Mouse (Mus musculus) liver, embryonic 11.5 days (tissue): ENCODE results near the gene Otud7b. TPM values are rescaled to one million over a fixed set of nuclear protein-coding genes. Genes with fewer than 3 reads are reported as not detected.
A peak's percentile ranks its signal among the peaks of the same experiment; 100 is the strongest.
"Not testable (repeated sequence)": the region's sequence is repeated elsewhere in the genome, so short reads cannot be mapped to it uniquely, and the experiment has no call there.

Experiments used
- ATAC-seq: fragments of 200-750 bp; cut with Nextera tagmentation; replicated peaks from 2 replicates; pipeline ENCODE4 v1.8.0; 2017; ENCODE audit warnings: moderate number of reproducible peaks, mild to moderate bottlenecking, moderate TSS enrichment, moderate library complexity; ENCODE audit not compliant: low FRiP score
- DNase-seq: peaks from one replicate; pipeline ENCODE4 v3.0.0-alpha.2; 2017; ENCODE audit warnings: low spot score
- H3K27ac ChIP-seq: fragments of 300-500 bp; sonication (generic); 2 replicates; pipeline ENCODE4 v1.5.1; 2014; ENCODE audit warnings: mild to moderate bottlenecking, low read depth, low read length, control low read depth
- H3K27me3 ChIP-seq: fragments of 300-500 bp; sonication (generic); replicated peaks from 2 replicates; pipeline ENCODE4 v1.6.1; 2014; ENCODE audit warnings: low read length, mixed read lengths; ENCODE audit not compliant: control insufficient read depth, insufficient read depth
- H3K36me3 ChIP-seq: fragments of 300-500 bp; sonication (generic); 2 replicates; pipeline ENCODE4 v1.6.1; 2014; ENCODE audit warnings: mild to moderate bottlenecking, low read length, moderate library complexity, mixed read lengths; ENCODE audit not compliant: control insufficient read depth, insufficient read depth
- H3K4me1 ChIP-seq: fragments of 300-500 bp; sonication (generic); replicated peaks from 2 replicates; pipeline ENCODE4 v1.6.1; 2014; ENCODE audit warnings: low read length, mixed read lengths; ENCODE audit not compliant: control insufficient read depth, insufficient read depth
- H3K4me2 ChIP-seq: fragments of 300-500 bp; sonication (generic); 2 replicates; pipeline ENCODE4 v1.6.1; 2014; ENCODE audit warnings: mild to moderate bottlenecking, control low read depth, moderate library complexity
- H3K4me3 ChIP-seq: fragments of 300-500 bp; sonication (generic); 2 replicates; pipeline ENCODE4 v1.5.1; 2014; ENCODE audit warnings: low read depth, low read length, control low read depth
- H3K9ac ChIP-seq: fragments of 300-500 bp; sonication (generic); 2 replicates; pipeline ENCODE4 v1.6.1; 2014; ENCODE audit warnings: low read depth, low read length, control low read depth
- H3K9me3 ChIP-seq: fragments of 300-500 bp; sonication (generic); 2 replicates; pipeline ENCODE4 v1.6.1; 2016; ENCODE audit warnings: low read length, inconsistent platforms, mixed read lengths; ENCODE audit not compliant: control insufficient read depth
- WGBS: fragments of 180-500 bp; shearing (Covaris S2); extraction: QIAGEN DNeasy Blood & Tissue Kit; methylation state at CpG from one replicate; pipeline ENCODE4 v1.1.7; 2014; 5-methylcytosine and 5-hydroxymethylcytosine counted together
- polyA plus RNA-seq: library from polyadenylated mRNA; unstranded; fragments of >200 nt; fragmentation: Nextera tagmentation; extraction: Ambion mirVana; gene quantifications from 2 replicates; pipeline ENCODE4 v1.2.1, GENCODE M21; 2014

Otud7b gene
- polyA plus RNA-seq, 1 experiment from 2014 or later: 7.1 TPM

DNA sequence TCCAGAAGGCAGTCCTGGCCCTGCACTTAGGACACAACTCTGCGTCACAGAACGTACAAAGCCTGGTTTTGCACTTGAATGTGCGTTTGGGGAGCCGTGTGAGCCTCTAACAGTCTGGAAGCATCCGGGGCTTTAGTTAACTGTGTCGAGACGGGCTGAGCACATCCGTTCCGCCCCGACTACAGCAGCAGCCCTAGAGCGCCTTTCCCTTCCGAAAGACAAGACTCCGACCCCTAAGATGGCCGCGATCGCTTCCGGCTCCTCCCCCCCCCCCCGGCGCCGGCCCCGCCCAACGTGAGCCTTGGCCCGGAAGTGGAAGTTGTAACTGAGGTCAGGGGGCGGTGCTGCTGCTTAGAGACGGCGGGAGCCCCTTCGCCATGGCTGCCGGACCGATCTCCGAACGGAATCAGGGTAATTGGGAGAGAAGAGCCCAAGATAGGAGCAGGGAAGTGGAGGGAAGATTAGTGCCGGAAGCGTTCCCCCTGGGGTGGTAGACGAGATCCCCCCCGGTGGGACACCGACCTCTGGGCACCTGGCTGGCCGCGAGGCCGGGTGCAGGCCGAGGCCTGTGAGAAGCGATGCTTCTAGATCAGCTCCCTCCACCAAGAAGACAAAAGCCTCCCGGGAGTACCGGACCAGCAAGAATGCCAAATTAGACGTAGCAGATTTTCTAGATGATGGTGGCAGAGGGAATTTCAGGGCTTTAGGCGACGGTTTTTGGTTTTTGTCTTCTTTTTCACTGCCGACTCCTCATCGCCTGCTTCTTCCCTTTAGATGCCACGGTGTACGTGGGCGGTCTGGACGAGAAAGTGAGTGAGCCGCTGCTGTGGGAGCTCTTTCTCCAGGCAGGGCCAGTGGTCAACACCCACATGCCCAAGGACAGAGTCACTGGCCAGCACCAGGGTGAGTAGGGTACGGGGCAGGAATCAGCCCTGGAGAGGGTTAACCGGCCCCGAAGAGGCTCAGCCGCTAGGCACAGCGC, 68.2 kb downstream of the Otud7b start, which contains the start of gene Sf3b4:
Sf3b4 (plus strand) TSS at position 136 of the 982 bp plus-strand sequence.
- Histone ChIP-seq H3K4me1 (peaks cover 19% of the 10 kb centered on the region), H3K36me3 (peaks cover 30% of the 10 kb centered on the region)

GRCm38 (mm10) chr3:96173185-96173584, 68.9 kb downstream of the Otud7b start:
- ATAC-seq: no peak
- H3K4me3 ChIP-seq: peak overlapping the region; percentile 87
- peak overlapping the region; percentile 95; the same call in 1 of the 2 replicates for H3K27ac ChIP-seq
- 32% methylated on average over 7 of the region's 7 CpGs for WGBS
- H3K9me3 ChIP-seq: no peaks in the 10 kb centered on the region
- no peak for DNase-seq
- peak overlapping the region; percentile 95 for H3K4me2 ChIP-seq
- H3K9ac ChIP-seq: peak overlapping the region; percentile 96
- peaks cover 33% of the 10 kb centered on the region for H3K36me3 ChIP-seq
- peaks cover 19% of the 10 kb centered on the region for H3K4me1 ChIP-seq
- H3K27me3 ChIP-seq: no peaks in the 10 kb centered on the region

More for the DNA sequence above, 68.2 kb downstream of the Otud7b start, which contains the start of gene Sf3b4:
- H3K27me3 ChIP-seq: no peaks in the 10 kb centered on the region
- peak; percentile 91 for ATAC-seq
- no peaks in the 10 kb centered on the region for H3K9me3 ChIP-seq
- under 1% methylated on average over 58 of the region's 58 CpGs for WGBS
- peak within 1 kb of the TSS; percentile 87 for H3K4me3 ChIP-seq
- H3K9ac ChIP-seq: peak within 1 kb of the TSS; percentile 96
- peak; percentile 97 for DNase-seq
- peak within 1 kb of the TSS; percentile 95 for H3K27ac ChIP-seq
- peak within 1 kb of the TSS; percentile 95 for H3K4me2 ChIP-seq

- H3K27me3 ChIP-seq, ATAC-seq, DNase-seq, H3K27ac ChIP-seq, H3K9me3 ChIP-seq: not testable (repeated sequence)
- Histone ChIP-seq H3K36me3 (peaks cover 29% of the 10 kb centered on the region), H3K4me1 (peaks cover 19% of the 10 kb centered on the region), H3K4me3 (peak overlapping the region; percentile 34), H3K9ac (0 out of 2 replicates have a peak overlapping the region, but pooled peaks have one; percentile 13), H3K4me2 (peak overlapping the region; percentile 95)
- WGBS: 83% methylated on average over 4 of the region's 4 CpGs
These were observed 69.7 kb downstream of the Otud7b start for GRCm38 (mm10) chr3:96174042-96174441.

GRCm38 (mm10) chr3:96175251-96175650, 70.9 kb downstream of the Otud7b start:
- 87% methylated on average over 6 of the region's 6 CpGs for WGBS
- Histone ChIP-seq H3K4me1 (peaks cover 19% of the 10 kb centered on the region), H3K36me3 (peaks cover 29% of the 10 kb centered on the region), H3K9ac (no peak overlapping the region), H3K9me3 (no peaks in the 10 kb centered on the region), H3K27ac (no peak overlapping the region), H3K4me2 (no peak overlapping the region), H3K27me3 (no peaks in the 10 kb centered on the region), H3K4me3 (no peak overlapping the region)
- ATAC-seq (no peak), DNase-seq (no peak)

DNA sequence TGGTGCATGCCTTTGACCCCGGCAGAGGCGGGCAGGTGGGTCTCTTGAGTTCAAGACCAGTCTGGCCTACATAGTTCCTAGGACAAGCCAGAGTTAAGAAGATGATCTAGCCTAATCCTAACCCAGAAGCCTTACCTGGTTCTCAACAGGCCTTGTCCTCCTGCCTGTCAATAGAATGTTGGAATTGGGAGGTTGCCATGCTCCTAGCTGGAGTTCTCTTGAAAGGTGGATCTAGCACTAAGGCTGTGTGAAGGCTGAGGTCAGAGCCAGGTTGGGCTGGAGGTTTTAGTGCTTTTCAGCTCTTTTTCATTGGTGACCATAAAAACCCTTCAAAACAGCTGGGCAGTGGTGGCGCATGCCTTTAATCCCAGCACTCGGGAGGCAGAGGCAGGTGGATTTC, 74.1 kb downstream of the Otud7b start:
- no peak overlapping the region for H3K27ac ChIP-seq
- no peaks in the 10 kb centered on the region for H3K27me3 ChIP-seq
- no peak overlapping the region for H3K9ac ChIP-seq
- H3K4me1 ChIP-seq: peaks cover 31% of the 10 kb centered on the region
- H3K36me3 ChIP-seq: peaks cover 29% of the 10 kb centered on the region
- WGBS: 90% methylated on average over 4 of the region's 4 CpGs
- H3K9me3 ChIP-seq: no peaks in the 10 kb centered on the region
- DNase-seq (no peak), ATAC-seq (no peak)
- no peak overlapping the region for H3K4me3 ChIP-seq
- H3K4me2 ChIP-seq: no peak overlapping the region

- Histone ChIP-seq H3K36me3 (peaks cover 28% of the 10 kb centered on the region), H3K4me3 (no peak overlapping the region), H3K4me2 (no peak overlapping the region), H3K9me3 (no peaks in the 10 kb centered on the region), H3K27me3 (no peaks in the 10 kb centered on the region), H3K4me1 (peaks cover 28% of the 10 kb centered on the region), H3K27ac (no peak overlapping the region), H3K9ac (no peak overlapping the region)
- 77% methylated on average over 2 of the region's 2 CpGs for WGBS
- DNase-seq (no peak), ATAC-seq (no peak)
These were observed 74.6 kb downstream of the Otud7b start for GRCm38 (mm10) chr3:96178902-96179301.

- Histone ChIP-seq H3K4me3 (no peak overlapping the region), H3K36me3 (peaks cover 21% of the 10 kb centered on the region), H3K27me3 (no peaks in the 10 kb centered on the region), H3K27ac (no peak overlapping the region), H3K9ac (no peak overlapping the region), H3K4me2 (no peak overlapping the region), H3K4me1 (peaks cover 22% of the 10 kb centered on the region), H3K9me3 (no peaks in the 10 kb centered on the region)
- ATAC-seq: no peak
- no peak for DNase-seq
- WGBS: 70% methylated on average over 4 of the region's 4 CpGs
These were observed 75.2 kb downstream of the Otud7b start for GRCm38 (mm10) chr3:96179531-96179930.

DNA sequence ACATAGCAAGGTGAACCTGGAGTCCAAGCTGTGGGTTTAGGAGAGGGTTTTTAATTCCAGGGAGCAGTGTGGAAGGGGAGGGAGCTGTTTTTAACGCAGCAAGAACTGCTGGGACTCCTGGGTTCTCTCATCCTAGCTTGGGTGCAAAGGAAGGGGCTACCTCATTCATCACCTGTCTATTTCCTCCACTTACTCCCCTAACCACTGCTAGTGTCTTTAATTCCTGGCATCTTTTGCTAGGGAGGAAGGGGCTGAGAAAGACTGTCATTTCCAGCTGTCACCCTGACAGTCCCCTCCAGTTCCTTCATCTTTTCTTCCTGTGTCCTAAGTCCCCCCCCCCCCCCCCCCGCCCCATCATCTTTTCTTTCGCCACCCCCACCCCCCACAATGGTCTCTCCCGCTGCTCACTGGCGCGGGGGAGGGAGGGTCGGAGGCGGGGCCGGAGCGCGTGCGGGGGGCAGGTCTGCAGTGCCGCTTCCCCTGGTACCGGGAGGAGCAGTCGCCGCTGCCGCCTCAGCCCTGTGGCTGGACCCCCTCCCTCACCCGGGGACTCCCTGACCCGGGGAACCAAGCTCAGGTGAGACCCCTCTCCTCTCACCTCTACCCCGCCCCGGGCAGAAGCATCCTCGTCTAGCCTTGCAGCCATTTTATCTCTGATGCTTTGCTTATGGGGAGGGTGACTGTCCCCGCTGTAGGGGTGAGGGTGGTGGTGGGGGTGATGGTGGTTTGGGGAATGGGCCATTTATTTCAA, 76.6 kb downstream of the Otud7b start, which contains the start of gene Sv2a:
Sv2a (plus strand) TSS at position 425 of the 751 bp plus-strand sequence.
- Histone ChIP-seq H3K27me3 (no peaks in the 10 kb centered on the region; the same call in 1 of the 2 replicates), H3K9me3 (no peaks in the 10 kb centered on the region), H3K4me1 (peaks cover 19% of the 10 kb centered on the region), H3K4me2 (peak within 1 kb of the TSS; percentile 86), H3K4me3 (peak within 1 kb of the TSS; percentile 56), H3K36me3 (peaks cover 13% of the 10 kb centered on the region), H3K27ac (no peak within 1 kb of the TSS), H3K9ac (peak within 1 kb of the TSS; percentile 54)
- WGBS: under 1% methylated on average over 19 of the region's 23 CpGs
- ATAC-seq (0 out of 2 replicates have a peak, but pooled peaks have one; percentile 46), DNase-seq (peak; percentile 61)
